In the genomic region with DNA sequence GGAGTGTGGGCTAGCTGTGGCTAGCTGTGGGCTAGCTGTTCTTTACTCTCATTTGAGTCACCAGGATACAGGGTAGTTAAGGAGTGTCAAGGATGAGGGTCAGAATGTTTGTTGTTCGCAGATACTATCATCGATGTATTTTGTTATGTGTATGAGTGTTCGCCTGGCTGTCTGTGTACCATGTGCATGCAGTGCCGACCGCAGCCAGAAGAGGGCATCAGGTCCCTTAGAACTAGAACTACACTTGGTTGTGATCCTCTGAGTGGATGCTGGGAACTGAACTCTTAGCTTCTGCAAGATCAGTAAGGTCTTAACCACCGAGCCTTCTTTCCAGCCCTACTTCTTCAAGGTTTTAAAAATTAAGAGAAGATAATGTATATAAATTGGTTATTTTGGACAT, we compare ENCODE assay signal across 1 mouse cellular context.
TF ChIP-seq lines count a peak whose summit lies in the region.

No protein-coding gene starts in this region.

TF ChIP-seq in MEL, 35 proteins besides CTCF, POLR2A, EP300 and RAD21 (continued from another document):
- no peak for TF ChIP-seq MXI1 (IDR thresholded peaks at IDR 0.05; ENCODE audit: low read depth, low read length)
